Mouse (Mus musculus) stomach, postnatal 0 days (tissue): ENCODE measurements around the gene Gm49345. TPM values are rescaled to one million over a fixed set of nuclear protein-coding genes. Genes with fewer than 3 reads are reported as not detected.
A peak's percentile ranks its signal among the peaks of the same experiment; 100 is the strongest.
"Not testable (repeated sequence)": the region's sequence is repeated elsewhere in the genome, so short reads cannot be mapped to it uniquely, and the experiment has no call there.

Experiments used
- ATAC-seq: fragments of 200-750 bp; cut with Nextera tagmentation; 2 replicates; pipeline ENCODE4 v1.8.0; 2017; ENCODE audit not compliant: low FRiP score, low TSS enrichment
- DNase-seq: peaks from one replicate; pipeline ENCODE4 v3.0.0-alpha.2; 2016; ENCODE audit warnings: low spot score
- H3K27ac ChIP-seq: fragments of 300-500 bp; sonication (generic); replicated peaks from 2 replicates; pipeline ENCODE4 v1.5.1; 2014; ENCODE audit warnings: mild to moderate bottlenecking, control low read depth
- H3K27me3 ChIP-seq: fragments of 300-500 bp; sonication (generic); 2 replicates; pipeline ENCODE4 v1.6.1; 2014; ENCODE audit warnings: low read length; ENCODE audit not compliant: control insufficient read depth, insufficient read depth
- H3K36me3 ChIP-seq: fragments of 300-500 bp; sonication (generic); 2 replicates; pipeline ENCODE4 v1.6.1; 2014; ENCODE audit warnings: low read length, mixed read lengths; ENCODE audit not compliant: control insufficient read depth, insufficient read depth
- H3K4me1 ChIP-seq: fragments of 300-500 bp; sonication (generic); replicated peaks from 2 replicates; pipeline ENCODE4 v1.6.1; 2014; ENCODE audit warnings: antibody characterized with exemption; ENCODE audit not compliant: control insufficient read depth, insufficient read depth
- H3K4me2 ChIP-seq: fragments of 300-500 bp; sonication (generic); replicated peaks from 2 replicates; pipeline ENCODE4 v1.6.1; 2014; ENCODE audit warnings: low read depth, mild to moderate bottlenecking, control low read depth, moderate library complexity
- H3K4me3 ChIP-seq: fragments of 300-500 bp; sonication (generic); 2 replicates; pipeline ENCODE4 v1.5.1; 2014; ENCODE audit warnings: low read depth, low read length, control low read depth
- H3K9ac ChIP-seq: fragments of 300-500 bp; sonication (generic); 2 replicates; pipeline ENCODE4 v1.6.1; 2014; ENCODE audit warnings: mild to moderate bottlenecking, low read length, control low read depth, mixed read lengths
- H3K9me3 ChIP-seq: fragments of 300-500 bp; sonication (generic); 2 replicates; pipeline ENCODE4 v1.6.1; 2016; ENCODE audit warnings: low read length; ENCODE audit not compliant: control insufficient read depth
- CTCF ChIP-seq: IDR thresholded peaks from 2 replicates; pipeline ENCODE4 v1.5.1; 2016; ENCODE audit warnings: antibody characterized with exemption, low read depth, mild to moderate bottlenecking, moderate library complexity
- EP300 ChIP-seq: optimal IDR thresholded peaks from 2 replicates; pipeline ENCODE3; 2016; ENCODE audit warnings: antibody characterized with exemption
- WGBS: fragments of 180-500 bp; shearing (Covaris S2); extraction: QIAGEN DNeasy Blood & Tissue Kit; methylation state at CpG from one replicate; pipeline ENCODE4 v1.1.7; 2014; 5-methylcytosine and 5-hydroxymethylcytosine counted together
- polyA plus RNA-seq: library from polyadenylated mRNA; unstranded; fragments of >200 nt; fragmentation: Nextera tagmentation; extraction: Ambion mirVana; gene quantifications from 2 replicates; pipeline ENCODE4 v1.2.1, GENCODE M21; 2015

The Gm49345 gene
- 0.08 TPM in 1 of 2 replicates, not detected in the other for polyA plus RNA-seq

- ATAC-seq (peak; percentile 99), DNase-seq (peak; percentile 80)
- H3K27ac ChIP-seq = peak within 1 kb of the TSS; percentile 85
- no peaks in the 10 kb centered on the region for H3K9me3 ChIP-seq
- H3K36me3 ChIP-seq = no peaks in the 10 kb centered on the region
- H3K27me3 ChIP-seq = no peaks in the 10 kb centered on the region
- peak within 1 kb of the TSS; percentile 88 for H3K4me3 ChIP-seq
- under 1% methylated on average over 19 of the region's 19 CpGs for WGBS
- H3K4me1 ChIP-seq = no peaks in the 10 kb centered on the region
- peak within 1 kb of the TSS; percentile 50 for H3K4me2 ChIP-seq
- peak within 1 kb of the TSS; percentile 87 for H3K9ac ChIP-seq
- TF ChIP-seq EP300 = no peak
- TF ChIP-seq CTCF = peak; percentile 79
Measured at GRCm38 (mm10) chr13:67637294-67638007, at the start of gene Gm49345, which contains the start of gene Zfp729a. Gene Gm49345 (minus strand): TSS chr13:67637769. Gene Zfp729a (minus strand): TSS chr13:67637791.

GRCm38 (mm10) chr13:67686971-67687370 lies 49.4 kb upstream of the Gm49345 start, which contains the start of gene Zfp738:
Gene Zfp738 (minus strand): TSS chr13:67687071.
- Histone ChIP-seq H3K9ac (no peak within 1 kb of the TSS), H3K4me3 (no peak within 1 kb of the TSS), H3K4me2 (no peak within 1 kb of the TSS), H3K36me3 (no peaks in the 10 kb centered on the region), H3K27me3 (no peaks in the 10 kb centered on the region), H3K9me3 (no peaks in the 10 kb centered on the region), H3K4me1 (no peaks in the 10 kb centered on the region), H3K27ac (no peak within 1 kb of the TSS)
- WGBS = 83% methylated on average over 4 of the region's 4 CpGs
- ATAC-seq (no peak), DNase-seq (no peak)
- no peak for TF ChIP-seq CTCF
- no peak for TF ChIP-seq EP300

GRCm38 (mm10) chr13:67683841-67684240 lies 46.3 kb upstream of the Gm49345 start:
- WGBS = 54% methylated on average over 2 of the region's 2 CpGs
- DNase-seq, H3K36me3 ChIP-seq, H3K4me1 ChIP-seq, H3K9ac ChIP-seq, ATAC-seq, H3K27me3 ChIP-seq, H3K9me3 ChIP-seq, H3K27ac ChIP-seq: not testable (repeated sequence)
- Histone ChIP-seq H3K4me2 (peak overlapping the region; percentile 30), H3K4me3 (peak overlapping the region; percentile 72)

- DNase-seq = peak; percentile 85
- H3K9ac ChIP-seq = peak overlapping the region; percentile 76
- peak; percentile 30; the same call in 1 of the 2 replicates for TF ChIP-seq CTCF
- 9% methylated on average over 16 of the region's 16 CpGs for WGBS
- H3K4me1 ChIP-seq, H3K36me3 ChIP-seq, H3K9me3 ChIP-seq, H3K27me3 ChIP-seq, H3K27ac ChIP-seq: not testable (repeated sequence)
- H3K4me3 ChIP-seq = peak overlapping the region; percentile 72
- H3K4me2 ChIP-seq = peak overlapping the region; percentile 61
- ATAC-seq = peak; percentile 100
Measured at GRCm38 (mm10) chr13:67682959-67683735, 45.6 kb upstream of the Gm49345 start.

- WGBS = 90% methylated on average over 2 of the region's 2 CpGs
- H3K9ac ChIP-seq = no peak overlapping the region
Measured at GRCm38 (mm10) chr13:67674902-67675301, 37.3 kb upstream of the Gm49345 start.

GRCm38 (mm10) chr13:67652496-67652895 lies 14.9 kb upstream of the Gm49345 start:
- Histone ChIP-seq H3K27me3 (no peaks in the 10 kb centered on the region), H3K9ac (no peak overlapping the region), H3K4me2 (no peak overlapping the region), H3K4me3 (no peak overlapping the region), H3K36me3 (no peaks in the 10 kb centered on the region), H3K27ac (no peak overlapping the region), H3K4me1 (no peaks in the 10 kb centered on the region), H3K9me3 (no peaks in the 10 kb centered on the region)
- no peak for TF ChIP-seq EP300
- TF ChIP-seq CTCF = no peak
- no peak for DNase-seq
- ATAC-seq = no peak
- WGBS = 51% methylated on average over 3 of the region's 3 CpGs

More at GRCm38 (mm10) chr13:67674902-67675301, 37.3 kb upstream of the Gm49345 start:
- H3K27me3 ChIP-seq = no peaks in the 10 kb centered on the region
- H3K4me1 ChIP-seq = no peaks in the 10 kb centered on the region
- H3K4me3 ChIP-seq = no peak overlapping the region
- ATAC-seq = no peak
- H3K36me3 ChIP-seq = no peaks in the 10 kb centered on the region
- no peak for TF ChIP-seq CTCF
- no peak for TF ChIP-seq EP300
- no peak overlapping the region for H3K4me2 ChIP-seq
- no peak for DNase-seq
- no peak overlapping the region for H3K27ac ChIP-seq
- H3K9me3 ChIP-seq = no peaks in the 10 kb centered on the region
